Comparison of ENCODE assay signal across 18 mouse cellular contexts in genomic region chr10:5275769-5276168, GRCm38 (mm10).
"Had no signal": no experiment of that assay in that cellular context is flagged by ENCODE, and none has a peak within 500 bp of the region (broad histone marks: within the 10 kb centered on the region; RNA-seq: fewer than 3 reads in every experiment).

No protein-coding gene starts in this region.

- H3K9me3 ChIP-seq: limb, embryonic 15.5 days; liver, embryonic 12.5 days; megakaryocyte, embryonic 14.5 days; neural tube, embryonic 13.5 days; neural tube, embryonic 15.5 days had no signal

- H3K4me1 ChIP-seq: limb, embryonic 15.5 days; liver, embryonic 12.5 days; neural tube, embryonic 13.5 days; neural tube, embryonic 15.5 days had no signal

- H3K27me3 ChIP-seq: limb, embryonic 15.5 days; liver, embryonic 12.5 days; megakaryocyte, embryonic 14.5 days; neural tube, embryonic 13.5 days; neural tube, embryonic 15.5 days had no signal

- H3K4me2 ChIP-seq: limb, embryonic 15.5 days; liver, embryonic 12.5 days; midbrain, embryonic 11.5 days; neural tube, embryonic 13.5 days; neural tube, embryonic 15.5 days had no signal

- ATAC-seq: liver, embryonic 12.5 days; midbrain, embryonic 16.5 days had no signal

- DNase-seq: midbrain, embryonic 14.5 days; retina, postnatal 1 day; right cerebral cortex, postnatal 14 days; right cerebral cortex, postnatal 4 days; spleen, adult 18-20 months; thymus, adult 18-20 months; thymus, postnatal 14 days; thymus, postnatal 36 days had no signal

- H3K9ac ChIP-seq: limb, embryonic 15.5 days; liver, embryonic 12.5 days; liver, embryonic 14.5 days; neural tube, embryonic 13.5 days; neural tube, embryonic 15.5 days had no signal

- H3K27ac ChIP-seq: limb, embryonic 15.5 days; liver, embryonic 12.5 days; liver, embryonic 14.5 days; macrophage; neural tube, embryonic 13.5 days; neural tube, embryonic 15.5 days had no signal

- H3K4me3 ChIP-seq: limb, embryonic 15.5 days; liver, embryonic 12.5 days; megakaryocyte, embryonic 14.5 days; myocyte; neural tube, embryonic 13.5 days; neural tube, embryonic 15.5 days had no signal

- H3K36me3 ChIP-seq: limb, embryonic 15.5 days; liver, embryonic 12.5 days; neural tube, embryonic 13.5 days; neural tube, embryonic 15.5 days had no signal
